Comparison of ENCODE assay signal across 1 mouse cellular context in the genomic region with DNA sequence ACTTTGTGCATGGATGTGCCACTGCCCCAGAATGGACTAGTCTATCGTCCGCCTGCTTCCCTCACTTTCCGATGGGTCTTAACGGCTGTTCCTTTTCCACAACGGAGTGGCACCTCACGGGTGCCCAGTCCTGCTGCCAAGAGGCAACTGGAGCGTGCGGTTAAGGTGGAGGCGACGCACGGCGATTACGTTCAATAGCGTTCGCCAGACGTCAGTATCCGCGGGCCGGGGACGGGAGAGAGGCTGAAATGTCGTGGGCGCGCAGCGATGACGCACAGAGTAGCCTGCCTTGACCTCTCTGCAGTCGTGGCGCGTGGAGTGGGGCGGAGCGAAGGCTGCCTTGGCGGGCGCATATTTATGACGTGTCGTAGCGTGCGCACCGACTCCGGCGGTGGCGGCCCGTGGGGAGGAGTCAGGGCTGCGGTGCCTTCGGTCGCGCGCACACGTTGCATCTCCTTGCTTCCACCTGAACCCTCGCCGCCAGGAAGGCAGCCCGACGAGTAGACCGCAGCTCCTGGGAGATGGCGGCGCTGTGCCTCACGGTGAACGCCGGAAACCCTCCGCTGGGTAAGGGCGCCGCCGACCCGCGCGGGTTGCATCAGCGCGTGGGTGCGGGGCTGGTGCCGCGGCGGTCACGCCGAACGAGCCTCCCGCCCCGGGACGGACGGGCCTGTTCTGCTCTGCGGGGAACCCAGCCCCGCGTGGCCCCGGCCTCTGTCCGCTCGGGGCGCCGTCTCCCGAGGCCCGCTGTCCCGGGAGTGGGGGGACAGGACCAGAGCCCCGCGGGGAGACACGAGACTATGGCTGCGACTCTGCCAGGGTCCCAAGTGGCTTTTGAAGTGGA.
TF ChIP-seq lines count a peak whose summit lies in the region.

Gene Eprs (plus strand): TSS at position 368 of the 844 bp plus-strand sequence.

TF ChIP-seq in MEL, 35 proteins besides CTCF, POLR2A, EP300 and RAD21 (continued from another document):
- TF ChIP-seq POLR2AphosphoS2 (IDR thresholded peaks at IDR 0.05; ENCODE audit: low read length) (peak; percentile 85; the same call in 1 of the 2 replicates), NELFE (IDR thresholded peaks at IDR 0.05; ENCODE audit: low read depth, low read length) (peak; percentile 95), GATA1 (IDR thresholded peaks at IDR 0.05; ENCODE audit: low read depth, low read length) (no peak), HCFC1 (IDR thresholded peaks at IDR 0.05; ENCODE audit: low read depth, low read length) (peak; percentile 96), MEF2A (IDR thresholded peaks at IDR 0.05; ENCODE audit: extremely low read depth, insufficient replicate concordance, low read depth, low read length, poor library complexity, severe bottlenecking) (no peak), USF2 (IDR thresholded peaks at IDR 0.05; ENCODE audit: borderline replicate concordance in 1 of 2, insufficient read depth in 1 of 2, low read depth in 1 of 2, low read length in 2 of 2) (no peak), MAX (IDR thresholded peaks at IDR 0.05; ENCODE audit: low read length) (peak; percentile 90), POLR2AphosphoS5 (IDR thresholded peaks at IDR 0.05; ENCODE audit: borderline replicate concordance, low read depth, low read length) (no peak; the same call in 1 of the 2 replicates), TAL1 (IDR thresholded peaks at IDR 0.05; ENCODE audit: low read length) (no peak), ZKSCAN1 (IDR thresholded peaks at IDR 0.05; ENCODE audit: low read depth, low read length) (no peak), ELF1 (IDR thresholded peaks at IDR 0.05; ENCODE audit: low read depth, low read length) (peak; percentile 48; the same call in 1 of the 2 replicates), BHLHE40 (IDR thresholded peaks at IDR 0.05; ENCODE audit: borderline replicate concordance, low read depth, low read length) (no peak), KAT2A (conservative IDR thresholded peaks at IDR 0.05; ENCODE audit: low read depth, low read length) (peak; percentile 79), RCOR1 (IDR thresholded peaks at IDR 0.05; ENCODE audit: low read depth, low read length) (no peak)
